Mouse (Mus musculus) megakaryocyte, embryonic 14.5 days (primary cell): Measurements from ENCODE around the gene Npas3.

Experiments used
- FLI1 ChIP-seq: IDR thresholded peaks from 2 replicates; pipeline ENCODE4 v1.6.1; 2012; ENCODE audit warnings: low read length, inconsistent platforms, mixed read lengths
- GATA1 ChIP-seq: IDR thresholded peaks from 3 replicates; pipeline ENCODE4 v1.6.1; 2012; ENCODE audit warnings: mixed read lengths, low read length, inconsistent platforms, borderline replicate concordance

GRCm38 (mm10) chr12:53664084-53664483 lies 415.6 kb downstream of the Npas3 start:
- TF ChIP-seq GATA1 (no peak), FLI1 (no peak)
